Mouse (Mus musculus): ENCODE results near the gene P2ry12.

Gene P2ry12

GRCm38 (mm10) chr3:59262704-59263103 is at the start of gene P2ry12:
TSS of gene P2ry12 (minus strand) at chr3:59262871.
- no peak for DNase-seq (ENCODE audit: low spot score in 2 of 2)

GRCm38 (mm10) chr3:59305518-59305917 is 42.8 kb upstream of the P2ry12 start:
- DNase-seq (ENCODE audit: low spot score in 2 of 2): no peak

DNA sequence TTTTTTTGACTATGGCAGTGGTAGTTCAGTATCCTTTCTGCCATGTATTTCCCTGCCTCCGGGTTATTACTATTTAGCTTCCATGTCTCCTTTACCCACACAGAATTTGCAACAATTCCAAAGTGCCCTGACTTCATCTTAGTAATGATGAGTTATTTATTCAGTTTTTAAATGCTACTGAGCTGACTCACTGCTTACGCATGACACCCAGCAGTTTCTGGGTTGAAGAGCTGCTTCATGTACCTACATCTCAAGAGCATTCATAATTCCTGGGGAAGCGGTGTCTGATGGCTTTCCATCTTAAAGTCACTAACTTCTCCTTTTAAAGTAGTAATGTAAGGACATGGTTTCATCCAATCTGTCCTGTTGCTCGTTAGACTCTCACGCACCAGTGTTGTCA is 42.3 kb upstream of the P2ry12 start:
- no peak for DNase-seq (ENCODE audit: low spot score in 2 of 2)

- no peak for DNase-seq (ENCODE audit: low spot score in 2 of 2)
Measured at GRCm38 (mm10) chr3:59297653-59298052, 35.0 kb upstream of the P2ry12 start.

DNA sequence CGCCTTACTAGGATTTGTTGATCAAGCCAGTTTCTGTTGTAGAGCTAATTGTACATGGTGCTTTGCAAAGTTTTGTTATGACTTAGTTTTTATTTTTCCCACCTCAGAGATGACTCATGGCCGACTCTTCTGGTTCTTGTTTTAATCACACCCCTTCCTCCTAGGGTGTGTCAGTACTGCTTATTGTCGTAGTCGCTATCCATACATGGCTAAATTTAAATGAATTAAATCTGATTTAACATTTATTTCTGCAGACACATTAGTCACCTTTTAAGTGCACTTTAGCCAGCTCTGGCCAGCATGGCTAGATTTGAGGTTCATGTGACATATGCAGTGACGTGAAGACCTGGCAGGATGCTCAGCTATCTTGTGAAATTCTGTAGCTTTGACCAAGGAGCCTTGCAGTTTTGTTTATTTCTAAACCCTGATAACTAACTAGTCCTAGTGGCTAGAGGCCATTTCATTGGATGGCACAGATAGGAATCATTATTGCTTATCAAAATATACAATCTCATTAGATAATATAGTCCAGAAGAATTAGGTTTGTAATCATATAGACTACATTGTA is 34.0 kb upstream of the P2ry12 start:
- no peak for DNase-seq (ENCODE audit: low spot score in 2 of 2)

DNA sequence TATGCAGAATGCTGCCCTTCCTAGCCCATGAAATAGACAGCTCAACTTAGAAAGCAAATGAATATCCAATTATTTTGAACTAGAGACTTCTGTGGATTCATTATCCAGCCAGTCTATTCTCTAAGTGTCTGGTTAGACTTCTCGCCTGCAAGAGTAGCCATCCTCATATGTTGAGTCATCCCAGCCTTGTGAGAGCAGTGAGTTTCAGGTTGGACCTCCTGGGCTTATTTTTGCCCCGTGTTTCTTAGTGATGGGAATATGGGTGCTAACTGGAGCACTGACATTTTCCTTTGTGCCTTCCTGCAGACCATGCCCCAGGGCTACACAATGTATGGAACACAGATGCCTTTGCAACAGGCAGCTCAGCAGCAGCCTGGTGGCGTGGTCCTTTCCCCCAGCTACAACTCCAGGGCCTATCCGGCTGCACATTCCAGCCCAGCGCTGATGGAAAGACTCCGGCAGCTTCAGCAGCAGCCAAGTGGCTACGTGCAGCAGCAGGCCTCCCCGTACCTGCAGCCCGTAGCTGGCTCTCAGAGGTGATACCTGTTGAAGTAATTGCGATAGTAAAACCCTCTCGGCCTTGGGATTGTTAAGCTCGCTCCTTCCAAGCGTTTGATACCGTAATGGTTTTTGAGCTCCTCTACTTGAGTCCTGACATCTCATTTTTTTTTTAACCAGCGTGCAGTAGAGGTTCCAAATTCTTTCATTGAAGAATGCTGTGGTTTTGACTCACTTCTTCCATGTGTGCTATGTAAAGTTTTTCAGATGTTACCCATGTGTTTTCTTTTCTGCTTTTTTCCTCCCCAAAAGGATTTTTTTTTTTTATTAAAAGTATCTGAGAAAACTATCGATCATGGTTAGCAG is 33.3 kb upstream of the P2ry12 start:
- no peak for DNase-seq (ENCODE audit: low spot score in 2 of 2)

GRCm38 (mm10) chr3:59293437-59294199 is 30.9 kb upstream of the P2ry12 start:
- DNase-seq (ENCODE audit: low spot score in 2 of 2): no peak

DNA sequence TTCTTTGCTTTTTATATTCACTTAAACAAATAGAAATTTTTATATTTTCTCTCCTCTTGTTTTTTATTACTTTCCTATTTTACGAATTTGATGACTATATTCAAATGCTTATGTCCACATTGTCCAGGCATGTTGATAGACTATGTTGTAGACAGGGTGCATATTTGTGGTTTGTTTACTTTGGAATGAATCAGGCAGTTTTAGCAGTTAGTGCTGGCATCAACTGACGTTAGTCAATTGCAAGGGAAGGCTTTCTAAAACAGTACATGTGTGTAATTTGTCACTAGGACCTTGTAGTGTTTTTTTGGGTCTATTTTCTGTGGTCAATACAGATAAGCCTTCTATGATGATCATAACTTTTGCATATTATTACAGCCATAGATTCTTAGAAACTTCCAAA is 27.9 kb upstream of the P2ry12 start:
- no peak for DNase-seq (ENCODE audit: low spot score in 2 of 2)

GRCm38 (mm10) chr3:59278620-59279019 is 15.9 kb upstream of the P2ry12 start:
- no peak for DNase-seq (ENCODE audit: low spot score in 2 of 2)

GRCm38 (mm10) chr3:59278254-59278533 is 15.5 kb upstream of the P2ry12 start:
- DNase-seq (ENCODE audit: low spot score in 2 of 2): no peak

GRCm38 (mm10) chr3:59277502-59278253 is 15.0 kb upstream of the P2ry12 start:
- DNase-seq (ENCODE audit: low spot score in 2 of 2): no peak

DNA sequence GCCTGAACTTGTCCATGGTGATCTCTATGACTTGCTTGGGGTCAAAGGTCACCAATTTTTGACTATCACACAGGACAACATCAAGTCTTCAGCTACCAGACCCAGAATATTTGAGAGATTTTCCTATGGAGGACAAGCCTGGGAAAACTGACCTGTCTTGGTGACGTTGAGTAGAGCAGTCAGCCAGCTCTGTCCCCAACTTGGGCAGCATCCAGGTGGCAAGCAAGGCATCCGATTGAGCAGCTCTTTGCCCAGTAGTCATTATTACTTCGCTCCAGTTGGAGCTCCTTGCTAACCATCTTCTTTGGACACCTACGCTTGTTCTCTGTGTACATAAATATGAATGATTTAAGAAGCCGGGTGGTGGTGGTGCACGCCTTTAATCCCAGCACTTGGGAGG is 8.1 kb upstream of the P2ry12 start:
- DNase-seq (ENCODE audit: low spot score in 2 of 2): no peak

- DNase-seq (ENCODE audit: low spot score in 2 of 2): no peak
Measured at GRCm38 (mm10) chr3:59263988-59264387, 1.3 kb upstream of the P2ry12 start.

GRCm38 (mm10) chr3:59263417-59263816 is 746 bp upstream of the P2ry12 start:
- no peak for DNase-seq (ENCODE audit: low spot score in 2 of 2)

DNA sequence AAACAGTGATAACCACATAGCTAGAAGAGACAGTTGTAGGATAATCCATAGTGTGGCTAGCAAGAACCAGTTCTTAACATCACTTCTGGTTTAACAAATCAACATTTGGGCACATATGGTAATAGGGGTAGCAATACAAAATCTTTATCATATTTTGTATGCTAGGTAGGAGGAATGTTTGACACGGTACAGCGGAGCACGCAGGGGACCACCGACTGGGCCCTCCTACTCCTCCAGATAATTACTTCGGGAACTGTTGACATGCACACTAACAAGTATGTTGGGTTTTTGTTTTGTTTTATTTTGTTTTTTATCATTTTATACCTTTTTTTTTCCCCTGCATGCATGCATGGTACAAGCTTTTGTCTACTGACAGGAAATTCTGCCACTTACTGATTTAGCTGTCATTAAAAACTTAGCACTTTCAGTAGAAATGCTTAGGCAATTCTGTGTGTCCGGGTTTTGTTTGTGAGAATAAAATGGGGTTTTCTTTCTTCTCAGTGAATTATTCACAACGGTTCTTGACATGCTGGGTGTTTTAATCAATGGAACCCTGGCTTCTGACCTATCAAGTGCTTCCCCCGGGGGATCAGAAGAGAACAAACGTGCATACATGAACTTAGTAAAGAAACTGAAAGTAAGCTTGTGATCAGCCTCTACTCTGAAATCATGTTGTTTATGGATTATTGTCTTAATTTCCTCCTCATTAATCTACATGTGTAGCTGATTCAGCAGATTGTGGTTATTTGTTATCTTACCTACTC is 780 bp downstream of the P2ry12 start:
- DNase-seq (ENCODE audit: low spot score in 2 of 2): peak in 1 of 2 experiments; percentile 6

DNA sequence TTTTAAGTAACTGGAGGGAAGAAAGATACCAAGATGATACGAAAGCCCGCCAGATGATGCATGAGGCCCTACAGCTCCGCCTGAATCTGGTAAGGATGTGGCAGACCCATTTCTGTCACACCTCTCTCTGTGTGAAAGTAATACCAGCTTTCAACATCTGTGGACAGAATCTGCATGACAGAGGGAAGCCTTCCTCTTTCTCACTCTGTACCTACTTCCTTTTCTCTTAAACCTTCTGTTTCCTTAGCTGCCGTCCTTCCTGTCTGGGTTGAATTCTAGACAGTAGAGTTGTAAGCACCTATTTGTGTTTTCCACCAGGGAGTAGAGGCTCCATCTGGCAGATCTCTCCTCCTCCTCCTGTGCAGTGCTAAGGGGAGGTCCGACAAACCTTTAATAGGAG is 1.9 kb downstream of the P2ry12 start:
- peak; percentile 73 to 74 for DNase-seq (ENCODE audit: low spot score in 2 of 2)

DNA sequence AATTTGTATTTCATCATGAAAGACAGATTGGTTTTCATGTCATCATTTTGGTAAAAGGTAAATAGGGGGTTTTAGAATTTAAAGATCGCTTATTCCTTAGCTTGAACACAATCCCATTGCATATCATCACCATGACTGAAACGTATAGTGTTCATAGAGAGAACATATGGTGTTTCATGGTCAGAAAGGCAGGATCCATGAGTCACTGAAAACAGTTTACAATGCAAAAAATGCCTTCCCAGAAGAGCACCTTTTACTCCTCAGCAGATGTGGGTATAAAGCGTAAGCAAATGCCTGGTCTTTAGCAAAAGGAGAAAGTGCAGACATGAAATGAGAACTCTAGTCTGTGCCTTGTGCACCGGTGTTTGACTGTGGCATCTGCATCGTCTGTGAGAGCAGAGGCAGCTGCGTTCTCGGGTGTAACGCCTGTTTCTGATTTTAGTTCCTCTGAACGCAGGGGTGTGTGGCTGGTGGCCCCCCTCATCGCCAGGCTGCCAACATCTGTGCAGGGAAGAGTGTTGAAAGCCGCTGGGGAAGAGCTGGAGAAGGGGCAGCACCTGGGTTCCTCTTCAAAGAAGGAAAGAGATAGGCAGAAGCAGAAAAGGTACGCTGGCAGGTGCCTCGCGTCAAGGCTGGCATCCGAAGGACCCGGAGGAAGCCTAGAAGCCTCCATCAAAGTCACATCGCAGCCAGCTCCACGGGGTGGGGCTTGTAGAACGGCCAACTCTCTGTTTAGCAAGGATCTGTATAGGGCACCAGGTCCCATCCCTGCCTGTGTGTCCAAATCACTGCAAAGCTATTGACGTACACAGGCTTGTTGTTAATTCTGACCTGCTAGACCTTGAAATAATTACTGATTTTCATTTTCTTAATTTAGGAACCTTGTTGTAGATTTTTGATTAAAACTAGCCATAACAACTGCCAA is 4.7 kb downstream of the P2ry12 start:
- peak in 1 of 2 experiments; percentile 45 for DNase-seq (ENCODE audit: low spot score in 2 of 2)

DNA sequence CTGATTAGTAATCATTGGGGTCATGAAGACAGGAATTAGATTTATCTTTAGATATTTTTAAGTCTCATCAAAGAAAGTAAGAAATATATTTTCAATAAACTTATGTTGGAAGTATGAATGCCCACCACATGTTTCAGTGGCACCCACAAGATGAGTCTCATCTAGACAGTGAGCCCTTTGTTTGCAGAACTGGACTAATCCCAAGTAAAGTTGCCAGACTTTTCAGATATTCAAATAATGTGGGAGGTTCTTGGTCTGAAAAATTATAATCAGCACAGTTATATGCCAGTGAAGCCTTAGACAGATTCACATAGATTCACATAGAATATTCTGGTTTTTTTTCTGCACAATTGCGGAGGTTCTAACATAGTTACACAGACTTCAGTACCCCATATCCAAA is 12.2 kb downstream of the P2ry12 start:
- DNase-seq (ENCODE audit: low spot score in 2 of 2): no peak

DNA sequence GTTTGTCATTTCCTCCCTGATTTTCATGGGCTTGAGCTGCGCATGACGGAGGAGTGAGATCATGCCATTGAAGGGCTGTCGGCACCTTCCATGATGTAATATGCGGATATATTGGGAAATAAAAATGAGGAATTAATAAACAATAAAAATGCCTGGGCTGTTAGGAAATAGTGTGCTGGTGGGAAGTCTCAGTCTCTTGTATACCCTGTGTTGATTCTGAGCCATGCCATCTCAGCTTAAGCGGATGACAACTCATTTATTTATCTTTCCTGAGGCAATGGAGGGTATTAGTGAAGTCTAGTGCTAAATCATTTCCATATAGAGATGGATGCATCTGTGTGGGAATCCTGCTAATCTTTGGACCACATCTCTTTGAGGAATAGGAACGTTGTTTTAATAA is 14.6 kb downstream of the P2ry12 start:
- no peak for DNase-seq (ENCODE audit: low spot score in 2 of 2)

- no peak for DNase-seq (ENCODE audit: low spot score in 2 of 2)
Measured at GRCm38 (mm10) chr3:59243384-59243783, 19.3 kb downstream of the P2ry12 start.
